Mouse (Mus musculus) liver, embryonic 14.5 days (tissue): ENCODE measurements around the gene 1810055G02Rik.

Experiments used
- CTCF ChIP-seq: IDR thresholded peaks from 2 replicates; pipeline ENCODE4 v1.5.1; 2016; ENCODE audit warnings: antibody characterized with exemption, low read depth, control low read depth
- EP300 ChIP-seq: IDR thresholded peaks from 2 replicates; pipeline ENCODE4 v1.6.1; 2016; ENCODE audit warnings: antibody characterized with exemption, low read depth

DNA sequence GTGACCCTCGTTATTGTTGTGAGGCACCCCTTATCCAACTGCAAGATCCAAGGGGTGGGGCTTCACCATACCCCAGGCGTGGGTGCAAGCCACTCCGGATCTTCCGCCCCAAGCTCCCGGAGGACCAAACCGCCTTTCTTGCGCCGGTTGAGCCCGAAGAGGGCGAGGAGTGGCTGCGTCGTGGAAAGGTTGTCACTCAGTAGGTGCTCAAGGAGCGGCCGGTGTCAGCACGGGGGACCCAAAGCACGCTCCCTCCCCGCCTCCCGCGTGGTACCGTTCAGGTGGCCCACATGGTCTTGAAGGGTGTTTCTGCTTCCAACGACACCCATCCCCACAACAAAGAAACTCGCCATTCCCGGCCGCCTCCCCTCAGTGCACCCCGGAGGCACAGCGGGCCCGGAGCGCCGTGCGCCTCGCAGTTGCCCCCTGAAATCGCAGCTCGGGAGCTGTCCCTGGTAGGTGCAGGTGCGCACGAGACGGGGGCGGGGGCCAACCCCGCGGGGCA, 59.2 kb downstream of the 1810055G02Rik start, which contains the start of gene Kmt5b:
- TF ChIP-seq CTCF (no peak), EP300 (no peak)
